Mouse (Mus musculus) kidney, postnatal 0 days (tissue): ENCODE measurements around the gene Tspan17. TPM values are rescaled to one million over a fixed set of nuclear protein-coding genes. Genes with fewer than 3 reads are reported as not detected.
A peak's percentile ranks its signal among the peaks of the same experiment; 100 is the strongest.

Source experiments
- ATAC-seq: fragments of 200-750 bp; cut with Nextera tagmentation; replicated peaks from 2 replicates; pipeline ENCODE4 v1.8.0; 2017; ENCODE audit warnings: low read depth, moderate number of reproducible peaks, moderate TSS enrichment, moderate library complexity; ENCODE audit not compliant: low FRiP score
- DNase-seq: peaks from one replicate; pipeline ENCODE4 v3.0.0-alpha.2; 2016; ENCODE audit warnings: low spot score
- H3K27ac ChIP-seq: fragments of 300-500 bp; sonication (generic); 2 replicates; pipeline ENCODE4 v1.5.1; 2014; ENCODE audit warnings: mild to moderate bottlenecking
- H3K27me3 ChIP-seq: fragments of 300-500 bp; sonication (generic); 2 replicates; pipeline ENCODE4 v1.6.1; 2014; ENCODE audit warnings: low read length, mixed read lengths; ENCODE audit not compliant: insufficient read depth
- H3K36me3 ChIP-seq: fragments of 300-500 bp; sonication (generic); 2 replicates; pipeline ENCODE4 v1.6.1; 2014; ENCODE audit warnings: low read length, mixed read lengths; ENCODE audit not compliant: insufficient read depth
- H3K4me1 ChIP-seq: fragments of 300-500 bp; sonication (generic); replicated peaks from 2 replicates; pipeline ENCODE4 v1.6.1; 2014; ENCODE audit warnings: antibody characterized with exemption, low read length, mixed read lengths; ENCODE audit not compliant: insufficient read depth
- H3K4me2 ChIP-seq: fragments of 300-500 bp; sonication (generic); 2 replicates; pipeline ENCODE4 v1.6.1; 2014; ENCODE audit warnings: mild to moderate bottlenecking, low read length, moderate library complexity, mixed read lengths
- H3K4me3 ChIP-seq: fragments of 300-500 bp; sonication (generic); replicated peaks from 2 replicates; pipeline ENCODE4 v1.5.1; 2014; ENCODE audit warnings: low read depth, low read length
- H3K9ac ChIP-seq: fragments of 300-500 bp; sonication (generic); 2 replicates; pipeline ENCODE4 v1.6.1; 2014; ENCODE audit warnings: low read depth, low read length
- H3K9me3 ChIP-seq: fragments of 300-500 bp; sonication (generic); replicated peaks from 2 replicates; pipeline ENCODE4 v1.6.1; 2016; ENCODE audit warnings: low read length, inconsistent platforms, mixed read lengths
- CTCF ChIP-seq: IDR thresholded peaks from 2 replicates; pipeline ENCODE4 v1.5.1; 2016; ENCODE audit warnings: antibody characterized with exemption, low read depth, mild to moderate bottlenecking, moderate library complexity
- WGBS: fragments of 180-500 bp; shearing (Covaris S2); extraction: QIAGEN DNeasy Blood & Tissue Kit; methylation state at CpG from one replicate; pipeline ENCODE4 v1.1.7; 2014; 5-methylcytosine and 5-hydroxymethylcytosine counted together
- polyA plus RNA-seq: library from polyadenylated mRNA; unstranded; fragments of >200 nt; fragmentation: Nextera tagmentation; extraction: Ambion mirVana; gene quantifications from 2 replicates; pipeline ENCODE4 v1.2.1, GENCODE M21; 2015

Gene Tspan17
- polyA plus RNA-seq, 1 experiment from 2014 or later: 13.0 TPM

- DNase-seq: no peak
- no peak overlapping the region for H3K9ac ChIP-seq
- H3K4me3 ChIP-seq: no peak overlapping the region
- no peak for ATAC-seq
- H3K9me3 ChIP-seq: no peaks in the 10 kb centered on the region
- TF ChIP-seq CTCF: no peak
- no peak overlapping the region for H3K4me2 ChIP-seq
- no peak overlapping the region for H3K27ac ChIP-seq
- no peaks in the 10 kb centered on the region for H3K27me3 ChIP-seq
- WGBS: 52% methylated on average over 6 of the region's 6 CpGs
- H3K4me1 ChIP-seq: no peaks in the 10 kb centered on the region
- no peaks in the 10 kb centered on the region for H3K36me3 ChIP-seq
These were observed 39.3 kb downstream of the Tspan17 start for GRCm38 (mm10) chr13:54828508-54828907.

- Histone ChIP-seq H3K27ac (no peak overlapping the region), H3K4me3 (no peak overlapping the region), H3K9me3 (no peaks in the 10 kb centered on the region), H3K4me1 (no peaks in the 10 kb centered on the region), H3K27me3 (no peaks in the 10 kb centered on the region), H3K9ac (no peak overlapping the region), H3K36me3 (no peaks in the 10 kb centered on the region), H3K4me2 (0 out of 2 replicates have a peak overlapping the region, but pooled peaks have one; percentile 4)
- TF ChIP-seq CTCF: no peak
- ATAC-seq (no peak), DNase-seq (peak; percentile 21)
- WGBS: 5% methylated on average over 13 of the region's 13 CpGs
These were observed 40.3 kb downstream of the Tspan17 start for GRCm38 (mm10) chr13:54829450-54829849.

- ATAC-seq (no peak), DNase-seq (no peak)
- 83% methylated on average over 14 of the region's 14 CpGs for WGBS
- Histone ChIP-seq H3K36me3 (no peaks in the 10 kb centered on the region), H3K4me1 (no peaks in the 10 kb centered on the region; the same call in 1 of the 2 replicates), H3K4me2 (no peak overlapping the region), H3K9me3 (no peaks in the 10 kb centered on the region), H3K9ac (no peak overlapping the region), H3K4me3 (no peak overlapping the region), H3K27ac (no peak overlapping the region), H3K27me3 (no peaks in the 10 kb centered on the region)
- no peak for TF ChIP-seq CTCF
These were observed 47.3 kb downstream of the Tspan17 start for GRCm38 (mm10) chr13:54836351-54837030.

- DNase-seq: no peak
- H3K9me3 ChIP-seq: no peaks in the 10 kb centered on the region
- H3K4me3 ChIP-seq: no peak overlapping the region
- no peak overlapping the region for H3K27ac ChIP-seq
- 63% methylated on average over 5 of the region's 5 CpGs for WGBS
- no peaks in the 10 kb centered on the region for H3K36me3 ChIP-seq
- ATAC-seq: no peak
- no peaks in the 10 kb centered on the region for H3K27me3 ChIP-seq
- no peak overlapping the region for H3K9ac ChIP-seq
- H3K4me1 ChIP-seq: no peaks in the 10 kb centered on the region; the same call in 1 of the 2 replicates
- no peak overlapping the region for H3K4me2 ChIP-seq
- TF ChIP-seq CTCF: no peak
These were observed 47.9 kb downstream of the Tspan17 start for GRCm38 (mm10) chr13:54837061-54837460.

- Histone ChIP-seq H3K4me3 (no peak overlapping the region), H3K4me1 (no peaks in the 10 kb centered on the region; the same call in 1 of the 2 replicates), H3K4me2 (peak overlapping the region; percentile 18; the same call in 1 of the 2 replicates), H3K36me3 (no peaks in the 10 kb centered on the region), H3K27me3 (no peaks in the 10 kb centered on the region), H3K9ac (no peak overlapping the region), H3K9me3 (no peaks in the 10 kb centered on the region), H3K27ac (no peak overlapping the region)
- DNase-seq (peak; percentile 27), ATAC-seq (no peak)
- no peak for TF ChIP-seq CTCF
- under 1% methylated on average over 9 of the region's 9 CpGs for WGBS
These were observed 48.3 kb downstream of the Tspan17 start for GRCm38 (mm10) chr13:54837471-54837889.

GRCm38 (mm10) chr13:54838540-54838939 lies 49.4 kb downstream of the Tspan17 start:
- DNase-seq (no peak), ATAC-seq (no peak)
- no peak overlapping the region for H3K27ac ChIP-seq
- H3K9me3 ChIP-seq: no peaks in the 10 kb centered on the region
- WGBS: 33% methylated on average over 15 of the region's 15 CpGs
- no peak overlapping the region for H3K4me2 ChIP-seq
- H3K4me1 ChIP-seq: no peaks in the 10 kb centered on the region; the same call in 1 of the 2 replicates
- no peak for TF ChIP-seq CTCF
- H3K9ac ChIP-seq: no peak overlapping the region
- no peaks in the 10 kb centered on the region for H3K36me3 ChIP-seq
- H3K27me3 ChIP-seq: no peaks in the 10 kb centered on the region
- no peak overlapping the region for H3K4me3 ChIP-seq
